Comparison of ENCODE assay signal across 8 mouse cellular contexts in genomic region chrX:152336123-152336522, GRCm38 (mm10). TPM values are rescaled to one million over a fixed set of nuclear protein-coding genes. Genes with fewer than 3 reads are reported as not detected.
DNase-seq lines count a peak whose midpoint lies in the region; ATAC-seq and TF ChIP-seq lines count a peak whose summit lies in the region.
"Not testable (repeated sequence)": the region's sequence is repeated elsewhere in the genome, so short reads cannot be mapped to it uniquely, and the experiment has no call there.

No protein-coding gene starts in this region.

- ATAC-seq in embryonic facial prominence, embryonic 11.5 days (replicated peaks; ENCODE audit: insufficient number of reproducible peaks, low FRiP score, low TSS enrichment, low read depth) = peak; percentile 19; the same call in 1 of the 2 replicates
- ATAC-seq in forebrain, embryonic 15.5 days (replicated peaks) = peak; percentile 33; the same call in 1 of the 2 replicates
- ATAC-seq in heart, embryonic 15.5 days (replicated peaks; ENCODE audit: insufficient number of reproducible peaks, insufficient read depth, low FRiP score, low read depth); intestine, embryonic 14.5 days (replicated peaks; ENCODE audit: low FRiP score, low TSS enrichment, low read depth); liver, embryonic 16.5 days (ENCODE audit: low read depth): not testable (repeated sequence)
- ATAC-seq in midbrain, embryonic 13.5 days = peak; percentile 55

- H3K4me1 ChIP-seq in embryonic facial prominence, embryonic 11.5 days (ENCODE audit: control insufficient read depth, insufficient read depth, low read length); heart, embryonic 15.5 days (replicated peaks); intestine, embryonic 14.5 days (replicated peaks; ENCODE audit: control insufficient read depth, insufficient read depth, low read length); limb, embryonic 10.5 days; liver, embryonic 16.5 days (ENCODE audit: control insufficient read depth, low read depth, low read length); spleen, adult 2 months (ENCODE audit: control insufficient read depth, insufficient read depth, insufficient read length): not testable (repeated sequence)
- H3K4me1 ChIP-seq in forebrain, embryonic 15.5 days = peaks cover 19% of the 10 kb centered on the region
- H3K4me1 ChIP-seq in midbrain, embryonic 13.5 days (replicated peaks) = peaks cover 27% of the 10 kb centered on the region

- H3K4me2 ChIP-seq in embryonic facial prominence, embryonic 11.5 days (ENCODE audit: low read depth, low read length) = peak overlapping the region; percentile 7; the same call in 1 of the 2 replicates
- peak overlapping the region; percentile 46; the same call in 1 of the 2 replicates for H3K4me2 ChIP-seq in forebrain, embryonic 15.5 days (replicated peaks)
- H3K4me2 ChIP-seq in heart, embryonic 15.5 days = peak overlapping the region; percentile 58
- H3K4me2 ChIP-seq in intestine, embryonic 14.5 days (ENCODE audit: low read length) = peak overlapping the region; percentile 28; the same call in 1 of the 2 replicates
- H3K4me2 ChIP-seq in liver, embryonic 16.5 days (ENCODE audit: low read depth, low read length) = peak overlapping the region; percentile 49
- peak overlapping the region; percentile 20; the same call in 1 of the 2 replicates for H3K4me2 ChIP-seq in midbrain, embryonic 13.5 days (replicated peaks)

- TF ChIP-seq POLR2A in spleen, adult 2 months (IDR thresholded peaks at IDR 0.05; ENCODE audit: low read depth, low read length) = not testable (repeated sequence)

- WGBS in embryonic facial prominence, embryonic 11.5 days = 26% methylated on average over 4 of the region's 4 CpGs
- 44% methylated on average over 4 of the region's 4 CpGs for WGBS in forebrain, embryonic 15.5 days
- 38% methylated on average over 4 of the region's 4 CpGs for WGBS in heart, embryonic 15.5 days
- WGBS in intestine, embryonic 14.5 days = 49% methylated on average over 4 of the region's 4 CpGs
- 39% methylated on average over 4 of the region's 4 CpGs for WGBS in limb, embryonic 10.5 days
- 47% methylated on average over 4 of the region's 4 CpGs for WGBS in liver, embryonic 16.5 days (ENCODE audit: insufficient replicate concordance)
- WGBS in midbrain, embryonic 13.5 days = 53% methylated on average over 4 of the region's 4 CpGs
- WGBS in spleen, adult 2 months = 56% methylated on average over 4 of the region's 4 CpGs

- H3K9me3 ChIP-seq in embryonic facial prominence, embryonic 11.5 days (replicated peaks; ENCODE audit: control insufficient read depth, low read length); forebrain, embryonic 15.5 days; heart, embryonic 15.5 days (replicated peaks); intestine, embryonic 14.5 days (ENCODE audit: control insufficient read depth, low read length); limb, embryonic 10.5 days (replicated peaks); liver, embryonic 16.5 days (replicated peaks; ENCODE audit: control insufficient read depth, low read length); midbrain, embryonic 13.5 days: not testable (repeated sequence)

- peaks cover 10% of the 10 kb centered on the region for H3K27me3 ChIP-seq in embryonic facial prominence, embryonic 11.5 days (ENCODE audit: control insufficient read depth, insufficient read depth, low read length)
- not testable (repeated sequence) for H3K27me3 ChIP-seq in forebrain, embryonic 15.5 days; heart, embryonic 15.5 days; intestine, embryonic 14.5 days (replicated peaks; ENCODE audit: control insufficient read depth, insufficient read depth, low read length); liver, embryonic 16.5 days (ENCODE audit: control insufficient read depth, insufficient read depth, low read depth, low read length); spleen, adult 2 months (ENCODE audit: control insufficient read depth, insufficient read depth, low read length)
- peaks cover 88% of the 10 kb centered on the region for H3K27me3 ChIP-seq in limb, embryonic 10.5 days (ENCODE audit: low read depth, poor library complexity, severe bottlenecking)
- H3K27me3 ChIP-seq in midbrain, embryonic 13.5 days = peaks cover 63% of the 10 kb centered on the region

- H3K36me3 ChIP-seq in embryonic facial prominence, embryonic 11.5 days (replicated peaks; ENCODE audit: control insufficient read depth, insufficient read depth, low read depth, low read length); forebrain, embryonic 15.5 days; heart, embryonic 15.5 days; liver, embryonic 16.5 days (ENCODE audit: control insufficient read depth, insufficient read depth); spleen, adult 2 months (ENCODE audit: control insufficient read depth, insufficient read depth, low read length): not testable (repeated sequence)
- H3K36me3 ChIP-seq in intestine, embryonic 14.5 days (ENCODE audit: control insufficient read depth, insufficient read depth, low read length) = peaks cover 18% of the 10 kb centered on the region
- peaks cover 33% of the 10 kb centered on the region for H3K36me3 ChIP-seq in limb, embryonic 10.5 days
- peaks cover 19% of the 10 kb centered on the region for H3K36me3 ChIP-seq in midbrain, embryonic 13.5 days

- not testable (repeated sequence) for H3K9ac ChIP-seq in embryonic facial prominence, embryonic 11.5 days (replicated peaks; ENCODE audit: low read length); forebrain, embryonic 15.5 days (replicated peaks); heart, embryonic 15.5 days; intestine, embryonic 14.5 days (ENCODE audit: low read length); liver, embryonic 16.5 days (ENCODE audit: low read depth, low read length); midbrain, embryonic 13.5 days (replicated peaks)

- H3K4me3 ChIP-seq in embryonic facial prominence, embryonic 11.5 days (ENCODE audit: low read depth, low read length) = peak overlapping the region; percentile 14; the same call in 1 of the 2 replicates
- H3K4me3 ChIP-seq in forebrain, embryonic 15.5 days = 0 out of 2 replicates have a peak overlapping the region, but pooled peaks have one; percentile 26
- peak overlapping the region; percentile 39 for H3K4me3 ChIP-seq in heart, embryonic 15.5 days
- peak overlapping the region; percentile 10; the same call in 1 of the 2 replicates for H3K4me3 ChIP-seq in intestine, embryonic 14.5 days (ENCODE audit: low read depth, low read length)
- H3K4me3 ChIP-seq in limb, embryonic 10.5 days = peak overlapping the region; percentile 43
- H3K4me3 ChIP-seq in liver, embryonic 16.5 days (ENCODE audit: low read depth, low read length) = peak overlapping the region; percentile 56
- H3K4me3 ChIP-seq in midbrain, embryonic 13.5 days (replicated peaks) = not testable (repeated sequence)
- H3K4me3 ChIP-seq in spleen, adult 2 months (ENCODE audit: extremely low read depth, insufficient read depth, insufficient read length) = peak overlapping the region; percentile 48; the same call in 1 of the 2 replicates

- DNase-seq in embryonic facial prominence, embryonic 11.5 days (ENCODE audit: low spot score); intestine, embryonic 14.5 days (ENCODE audit: low spot score); limb, embryonic 10.5 days (ENCODE audit: low spot score); spleen, adult 2 months (ENCODE audit: low read depth in 1 of 2, low spot score in 2 of 2): not testable (repeated sequence)

- H3K27ac ChIP-seq in embryonic facial prominence, embryonic 11.5 days (replicated peaks; ENCODE audit: low read depth, low read length); liver, embryonic 16.5 days (ENCODE audit: low read length); spleen, adult 2 months (ENCODE audit: insufficient read depth, low read length): not testable (repeated sequence)
- H3K27ac ChIP-seq in forebrain, embryonic 15.5 days (replicated peaks) = peak overlapping the region; percentile 97
- H3K27ac ChIP-seq in heart, embryonic 15.5 days = peak overlapping the region; percentile 88
- H3K27ac ChIP-seq in intestine, embryonic 14.5 days (ENCODE audit: low read depth) = peak overlapping the region; percentile 90; the same call in 1 of the 2 replicates
- H3K27ac ChIP-seq in limb, embryonic 10.5 days = peak overlapping the region; percentile 90
- H3K27ac ChIP-seq in midbrain, embryonic 13.5 days = peak overlapping the region; percentile 95

- not testable (repeated sequence) for TF ChIP-seq CTCF in spleen, adult 2 months (IDR thresholded peaks at IDR 0.05; ENCODE audit: extremely low read depth, insufficient read depth, insufficient read length, insufficient replicate concordance)

RNA-seq across cellular contexts. Expression of gene Tspyl2, which starts 6.1 kb away (rescaled TPM):
- 24.7 and 25.2 TPM in 2 replicates for polyA plus RNA-seq in embryonic facial prominence, embryonic 11.5 days (2014; fragmentation: Nextera tagmentation; extraction: Ambion mirVana)
- 48.8 and 49.4 TPM in 2 replicates for polyA plus RNA-seq in forebrain, embryonic 15.5 days (2015; fragmentation: Nextera tagmentation; extraction: Ambion mirVana)
- 15.6 and 18.3 TPM in 2 replicates for polyA plus RNA-seq in heart, embryonic 15.5 days (2015; fragmentation: Nextera tagmentation; extraction: Ambion mirVana)
- 23.4 and 23.5 TPM in 2 replicates for polyA plus RNA-seq in intestine, embryonic 14.5 days (2014; fragmentation: Nextera tagmentation; extraction: Ambion mirVana)
- polyA plus RNA-seq in limb, embryonic 10.5 days (2016; fragmentation: Nextera tagmentation; extraction: Ambion mirVana) = 29.4 and 32.5 TPM in 2 replicates
- 5.6 and 6.6 TPM in 2 replicates for polyA plus RNA-seq in liver, embryonic 16.5 days (2015; fragmentation: Nextera tagmentation; extraction: Ambion mirVana)
- polyA plus RNA-seq in midbrain, embryonic 13.5 days (2015; fragmentation: Nextera tagmentation; extraction: Ambion mirVana) = 50.8 and 56.4 TPM in 2 replicates
- polyA plus RNA-seq in spleen, adult 2 months (2012; rRNA removed) = 18.4 and 18.9 TPM in 2 replicates

RNA-seq across cellular contexts. Expression of gene Kantr, which starts 8.8 kb away (rescaled TPM):
- 15.2 and 20.8 TPM in 2 replicates for polyA plus RNA-seq in embryonic facial prominence, embryonic 11.5 days (2014; fragmentation: Nextera tagmentation; extraction: Ambion mirVana)
- 25.7 and 27.9 TPM in 2 replicates for polyA plus RNA-seq in forebrain, embryonic 15.5 days (2015; fragmentation: Nextera tagmentation; extraction: Ambion mirVana)
- 6.7 and 8.9 TPM in 2 replicates for polyA plus RNA-seq in heart, embryonic 15.5 days (2015; fragmentation: Nextera tagmentation; extraction: Ambion mirVana)
- polyA plus RNA-seq in intestine, embryonic 14.5 days (2014; fragmentation: Nextera tagmentation; extraction: Ambion mirVana) = 14.9 and 18.5 TPM in 2 replicates
- 15.1 and 21.9 TPM in 2 replicates for polyA plus RNA-seq in limb, embryonic 10.5 days (2016; fragmentation: Nextera tagmentation; extraction: Ambion mirVana)
- polyA plus RNA-seq in liver, embryonic 16.5 days (2015; fragmentation: Nextera tagmentation; extraction: Ambion mirVana) = 2.8 and 3.4 TPM in 2 replicates
- polyA plus RNA-seq in midbrain, embryonic 13.5 days (2015; fragmentation: Nextera tagmentation; extraction: Ambion mirVana) = 29.7 and 31.7 TPM in 2 replicates
- 5.0 and 6.1 TPM in 2 replicates for polyA plus RNA-seq in spleen, adult 2 months (2012; rRNA removed)

RNA-seq across cellular contexts. Expression of gene Gpr173, which starts 32.4 kb away (rescaled TPM):
- polyA plus RNA-seq in embryonic facial prominence, embryonic 11.5 days (2014; fragmentation: Nextera tagmentation; extraction: Ambion mirVana) = 5.2 and 6.4 TPM in 2 replicates
- 9.2 and 10.4 TPM in 2 replicates for polyA plus RNA-seq in forebrain, embryonic 15.5 days (2015; fragmentation: Nextera tagmentation; extraction: Ambion mirVana)
- 2.4 and 2.7 TPM in 2 replicates for polyA plus RNA-seq in heart, embryonic 15.5 days (2015; fragmentation: Nextera tagmentation; extraction: Ambion mirVana)
- 3.9 and 4.2 TPM in 2 replicates for polyA plus RNA-seq in intestine, embryonic 14.5 days (2014; fragmentation: Nextera tagmentation; extraction: Ambion mirVana)
- polyA plus RNA-seq in limb, embryonic 10.5 days (2016; fragmentation: Nextera tagmentation; extraction: Ambion mirVana) = 3.6 and 4.1 TPM in 2 replicates
- 0.11 and 0.16 TPM in 2 replicates for polyA plus RNA-seq in liver, embryonic 16.5 days (2015; fragmentation: Nextera tagmentation; extraction: Ambion mirVana)
- polyA plus RNA-seq in midbrain, embryonic 13.5 days (2015; fragmentation: Nextera tagmentation; extraction: Ambion mirVana) = 10.8 and 12.2 TPM in 2 replicates
- polyA plus RNA-seq in spleen, adult 2 months (2012; rRNA removed) = 0.82 and 1.2 TPM in 2 replicates

Comparison
In these comparisons a context has a peak if more than half of its experiments do, and no peak if none do; other contexts are left out.
1. H3K4me2 ChIP-seq: peak in every context shown above with its lines; median percentile 58 in heart, embryonic 15.5 days; 49 in liver, embryonic 16.5 days; 46 in forebrain, embryonic 15.5 days; 28 in intestine, embryonic 14.5 days; 20 in midbrain, embryonic 13.5 days; 7 in embryonic facial prominence, embryonic 11.5 days.